Mouse (Mus musculus) hindbrain, embryonic 14.5 days (tissue): ENCODE data around the gene Vmn1r65. TPM values are rescaled to one million over a fixed set of nuclear protein-coding genes. Genes with fewer than 3 reads are reported as not detected.
"Not testable (repeated sequence)": the region's sequence is repeated elsewhere in the genome, so short reads cannot be mapped to it uniquely, and the experiment has no call there.

ENCODE experiments used
- ATAC-seq: fragments of 200-750 bp; cut with Nextera tagmentation; 2 replicates; pipeline ENCODE4 v1.8.0; 2017; ENCODE audit warnings: moderate number of reproducible peaks, mild to moderate bottlenecking, moderate TSS enrichment, moderate library complexity; ENCODE audit not compliant: low FRiP score
- DNase-seq: peaks from one replicate; pipeline ENCODE4 v3.0.0-alpha.2; 2015; ENCODE audit warnings: low spot score
- H3K27ac ChIP-seq: fragments of 300-500 bp; sonication (generic); 2 replicates; pipeline ENCODE4 v1.5.1; 2014; ENCODE audit warnings: mild to moderate bottlenecking, moderate library complexity
- H3K27me3 ChIP-seq: fragments of 300-500 bp; sonication (generic); 2 replicates; pipeline ENCODE4 v1.6.1; 2014; ENCODE audit warnings: mild to moderate bottlenecking, low read length, mixed read lengths; ENCODE audit not compliant: control insufficient read depth, insufficient read depth
- H3K36me3 ChIP-seq: fragments of 300-500 bp; sonication (generic); replicated peaks from 2 replicates; pipeline ENCODE4 v1.6.1; 2014; ENCODE audit not compliant: control insufficient read depth, insufficient read depth
- H3K4me1 ChIP-seq: fragments of 300-500 bp; sonication (generic); replicated peaks from 2 replicates; pipeline ENCODE4 v1.6.1; 2014; ENCODE audit warnings: antibody characterized with exemption, low read length, mixed read lengths; ENCODE audit not compliant: control insufficient read depth, insufficient read depth
- H3K4me2 ChIP-seq: fragments of 300-500 bp; sonication (generic); replicated peaks from 2 replicates; pipeline ENCODE4 v1.6.1; 2014; ENCODE audit warnings: mild to moderate bottlenecking, moderate library complexity
- H3K4me3 ChIP-seq: fragments of 300-500 bp; sonication (generic); replicated peaks from 2 replicates; pipeline ENCODE4 v1.5.1; 2014; ENCODE audit warnings: mild to moderate bottlenecking, low read length
- H3K9ac ChIP-seq: fragments of 300-500 bp; sonication (generic); 2 replicates; pipeline ENCODE4 v1.6.1; 2014
- H3K9me3 ChIP-seq: fragments of 300-500 bp; sonication (generic); 2 replicates; pipeline ENCODE4 v1.6.1; 2016; ENCODE audit warnings: low read length; ENCODE audit not compliant: control insufficient read depth
- WGBS: fragments of 180-500 bp; shearing (Covaris S2); extraction: QIAGEN DNeasy Blood & Tissue Kit; methylation state at CpG from one replicate; pipeline ENCODE4 v1.1.7; 2014; 5-methylcytosine and 5-hydroxymethylcytosine counted together
- polyA plus RNA-seq: library from polyadenylated mRNA; unstranded; fragments of >200 nt; fragmentation: Nextera tagmentation; extraction: Ambion mirVana; gene quantifications from 2 replicates; pipeline ENCODE4 v1.2.1, GENCODE M21; 2014

Vmn1r65 gene
- not detected in 2 replicates for polyA plus RNA-seq

DNA sequence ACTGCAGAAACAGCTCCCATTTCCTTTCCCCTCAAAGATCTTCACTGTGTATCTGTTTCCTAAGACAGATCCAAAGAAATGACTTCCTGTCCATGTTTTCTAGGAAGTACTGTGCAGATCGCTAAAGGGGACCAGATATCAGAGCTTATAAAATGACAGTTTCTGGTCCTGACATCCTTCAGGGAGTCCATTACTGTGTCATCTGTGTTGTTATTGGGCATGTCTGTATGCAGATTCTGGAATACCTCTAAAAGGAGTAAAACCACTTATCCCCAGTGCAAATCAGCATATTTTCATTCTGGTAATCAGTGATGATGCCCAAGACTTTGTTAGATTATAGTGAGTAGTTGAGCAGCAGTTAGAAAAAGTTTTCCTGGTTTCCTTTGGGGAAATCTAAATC, at the start of gene Vmn1r65:
Vmn1r65 (minus strand) TSS at position 101 of the 400 bp plus-strand sequence.
- no peak for ATAC-seq
- 97% methylated on average over 1 of the region's 1 CpGs for WGBS
- no peak within 1 kb of the TSS for H3K9ac ChIP-seq

DNA sequence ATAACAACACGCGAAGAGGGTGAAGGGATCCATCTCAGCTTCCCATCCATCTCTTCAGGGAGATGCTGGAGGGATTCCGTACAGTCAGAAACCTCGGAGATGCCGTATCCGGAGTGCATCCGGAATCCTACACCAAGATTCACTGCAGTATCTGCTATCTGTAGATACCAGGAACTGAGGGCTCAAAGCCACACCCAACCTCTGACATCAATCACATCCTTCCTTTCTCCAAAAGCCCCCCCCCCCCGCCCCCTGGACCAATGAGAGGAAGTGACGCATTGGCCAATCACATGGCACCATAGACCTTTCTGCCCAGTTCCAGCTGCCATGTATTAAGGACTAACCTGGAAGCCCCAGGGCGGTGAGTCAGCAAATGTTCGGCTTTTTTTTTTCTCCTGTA, 34.1 kb upstream of the Vmn1r65 start, which contains the start of gene Nlrp4c:
Nlrp4c (plus strand) TSS at position 301 of the 400 bp plus-strand sequence.
- no peaks in the 10 kb centered on the region for H3K4me1 ChIP-seq
- DNase-seq = no peak

More for the DNA sequence above, at the start of gene Vmn1r65:
- no peak for DNase-seq
- Histone ChIP-seq H3K4me1 (no peaks in the 10 kb centered on the region), H3K9me3 (peaks cover 18% of the 10 kb centered on the region), H3K4me2 (no peak within 1 kb of the TSS), H3K27ac (no peak within 1 kb of the TSS), H3K36me3 (no peaks in the 10 kb centered on the region), H3K27me3 (no peaks in the 10 kb centered on the region), H3K4me3 (no peak within 1 kb of the TSS)

DNA sequence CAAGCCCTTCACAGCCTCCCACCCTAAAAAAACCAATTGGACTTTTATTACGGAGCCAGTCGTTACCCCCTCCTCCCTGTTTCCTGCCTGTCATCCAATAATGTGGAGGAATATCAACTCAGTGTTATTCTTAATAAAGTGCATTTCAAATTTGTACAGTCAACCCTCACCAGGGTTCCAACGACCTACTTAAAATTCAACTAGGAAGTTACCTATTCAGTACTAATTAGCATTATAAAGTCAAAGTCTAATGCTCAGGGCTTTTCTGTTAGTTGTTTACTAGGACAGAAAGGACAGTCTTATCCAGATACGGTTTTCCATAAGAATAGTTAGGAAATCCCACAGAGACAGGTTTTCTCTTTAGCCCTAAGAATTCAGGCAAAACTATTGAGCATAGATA, 28.4 kb downstream of the Vmn1r65 start:
- WGBS = 83% methylated on average over 4 of the region's 4 CpGs
- not testable (repeated sequence) for DNase-seq, H3K4me3 ChIP-seq, H3K27me3 ChIP-seq, H3K4me1 ChIP-seq, H3K36me3 ChIP-seq, H3K27ac ChIP-seq, ATAC-seq, H3K4me2 ChIP-seq, H3K9ac ChIP-seq
- peaks cover 27% of the 10 kb centered on the region for H3K9me3 ChIP-seq

More for the DNA sequence above, 34.1 kb upstream of the Vmn1r65 start, which contains the start of gene Nlrp4c:
- Histone ChIP-seq H3K27me3 (no peaks in the 10 kb centered on the region), H3K9ac (no peak within 1 kb of the TSS), H3K27ac (no peak within 1 kb of the TSS), H3K36me3 (no peaks in the 10 kb centered on the region), H3K4me2 (no peak within 1 kb of the TSS), H3K9me3 (peaks cover 20% of the 10 kb centered on the region; the same call in 1 of the 2 replicates), H3K4me3 (no peak within 1 kb of the TSS)
- no peak for ATAC-seq
- 88% methylated on average over 11 of the region's 11 CpGs for WGBS

DNA sequence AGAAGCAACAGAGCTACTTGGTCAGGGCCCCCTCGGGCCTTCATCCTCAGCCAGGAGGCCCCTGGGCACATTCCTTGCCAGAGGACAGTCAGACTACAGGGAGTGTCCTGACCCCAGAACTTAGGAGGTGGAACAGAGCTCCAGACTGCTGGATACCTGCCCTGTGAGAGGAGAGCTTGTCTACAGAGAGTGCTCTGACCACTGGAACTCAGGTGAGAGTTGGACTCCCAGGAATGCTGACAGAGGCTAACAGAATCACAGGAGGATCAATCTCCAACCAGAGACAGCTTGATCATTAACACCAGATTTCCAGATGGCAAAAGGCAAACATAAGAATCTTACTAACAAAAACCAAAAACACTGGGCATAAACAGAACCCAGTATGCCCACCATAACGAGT, 38.3 kb downstream of the Vmn1r65 start:
- not testable (repeated sequence) for H3K9ac ChIP-seq, H3K27ac ChIP-seq, H3K4me1 ChIP-seq, H3K4me3 ChIP-seq, H3K4me2 ChIP-seq, DNase-seq, H3K36me3 ChIP-seq, ATAC-seq, H3K27me3 ChIP-seq
- 0 out of 2 replicates have a peak, but pooled peaks cover 14% of the 10 kb centered on the region for H3K9me3 ChIP-seq
- WGBS = 80% methylated on average over 2 of the region's 2 CpGs

Other genes starting within 250 kb of the Vmn1r65 start
- gene Vmn1r63, start 205.6 kb downstream of the Vmn1r65 start, polyA plus RNA-seq = not detected in 2 replicates
- not detected in 2 replicates for gene Vmn1r64, start 126.5 kb downstream of the Vmn1r65 start, polyA plus RNA-seq
- not detected in 2 replicates for gene Nlrp4c, start 34.2 kb upstream of the Vmn1r65 start, polyA plus RNA-seq
- 14.2 and 14.5 TPM in 2 replicates for gene Zfp787, start 145.0 kb upstream of the Vmn1r65 start, polyA plus RNA-seq
- 74.7 and 80.0 TPM in 2 replicates for gene Zfp444, start 161.2 kb upstream of the Vmn1r65 start, polyA plus RNA-seq
- gene Galp, start 186.1 kb upstream of the Vmn1r65 start, polyA plus RNA-seq = not detected in 2 replicates
- not detected in 2 replicates for gene Zscan5b, start 211.3 kb upstream of the Vmn1r65 start, polyA plus RNA-seq
- not detected in 2 replicates for gene Epp13, start 241.7 kb upstream of the Vmn1r65 start, polyA plus RNA-seq